Mouse (Mus musculus): ENCODE results near the gene Hcn3.

GRCm38 (mm10) chr3:89163123-89163522 lies 3.1 kb upstream of the Hcn3 start:
- TF ChIP-seq CTCF (IDR thresholded peaks at IDR 0.05; ENCODE audit: low read depth, low read length) (no peak), POLR2A (IDR thresholded peaks at IDR 0.05; ENCODE audit: insufficient read depth, low read length) (no peak), EP300 (IDR thresholded peaks at IDR 0.05; ENCODE audit: insufficient read depth, low read depth, low read length) (no peak)
